Mouse (Mus musculus): ENCODE measurements around the gene Pcyox1.

Gene Pcyox1

DNA sequence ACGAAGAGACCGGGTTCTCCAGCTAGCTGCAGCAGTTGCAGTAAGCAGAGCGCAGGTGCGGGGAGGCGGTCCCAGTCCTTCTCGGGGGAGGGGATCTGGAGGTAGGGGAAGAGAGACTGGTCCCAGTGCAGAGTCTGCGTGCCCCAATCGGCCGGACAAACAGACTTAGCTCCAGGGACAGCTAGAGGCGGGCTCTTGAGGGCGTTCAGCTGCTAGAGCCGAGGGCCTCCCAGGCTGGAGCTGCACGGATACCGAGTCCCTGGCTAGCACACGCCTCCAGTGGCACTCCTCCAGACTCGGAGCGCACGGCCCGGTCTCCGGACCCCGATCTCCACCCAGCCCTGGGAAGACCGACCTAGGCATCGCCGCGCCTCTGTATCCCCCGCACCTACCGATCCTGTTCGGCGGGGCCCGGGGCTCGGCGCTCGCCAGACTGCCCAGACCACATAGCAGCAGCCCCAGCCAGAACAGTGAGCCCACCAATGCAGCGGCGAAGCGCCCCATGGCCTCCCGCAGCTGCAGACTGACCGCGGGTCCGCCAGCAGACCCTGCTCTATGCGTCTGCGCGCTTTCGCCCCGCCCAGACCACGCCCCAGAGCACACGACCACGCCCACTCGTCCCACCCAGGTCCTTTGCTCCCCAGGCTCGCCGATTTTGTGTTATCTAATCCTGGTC lies at the start of gene Pcyox1:
Gene Pcyox1, minus strand, starts transcription at position 574 of the 676 bp plus-strand sequence.
- DNase-seq (ENCODE audit: low spot score) = peak; percentile 78

- no peak for DNase-seq (ENCODE audit: low spot score)
These were observed 48.6 kb upstream of the Pcyox1 start for GRCm38 (mm10) chr6:86445551-86445950.

GRCm38 (mm10) chr6:86441571-86441970 lies 44.6 kb upstream of the Pcyox1 start:
- DNase-seq (ENCODE audit: low spot score) = no peak

DNA sequence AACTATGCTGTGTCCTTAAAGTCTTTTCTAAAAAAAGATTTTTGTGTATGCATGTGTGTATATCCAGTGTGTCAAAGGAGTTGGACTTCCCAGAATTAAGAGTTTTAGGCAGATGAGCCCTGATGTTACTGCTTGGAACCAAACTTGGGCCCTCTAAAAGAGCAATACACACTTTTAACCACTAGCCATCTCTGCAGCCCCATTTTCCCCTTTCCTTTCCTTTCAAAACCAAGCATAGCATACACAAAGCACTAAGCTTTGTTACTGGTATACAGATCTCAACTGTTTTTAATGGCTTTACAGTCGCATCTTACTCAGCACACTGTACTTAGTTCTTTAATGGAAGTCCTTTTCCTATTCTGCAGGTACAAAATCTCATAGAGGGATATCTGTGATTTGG lies 42.6 kb upstream of the Pcyox1 start:
- DNase-seq (ENCODE audit: low spot score) = no peak

DNA sequence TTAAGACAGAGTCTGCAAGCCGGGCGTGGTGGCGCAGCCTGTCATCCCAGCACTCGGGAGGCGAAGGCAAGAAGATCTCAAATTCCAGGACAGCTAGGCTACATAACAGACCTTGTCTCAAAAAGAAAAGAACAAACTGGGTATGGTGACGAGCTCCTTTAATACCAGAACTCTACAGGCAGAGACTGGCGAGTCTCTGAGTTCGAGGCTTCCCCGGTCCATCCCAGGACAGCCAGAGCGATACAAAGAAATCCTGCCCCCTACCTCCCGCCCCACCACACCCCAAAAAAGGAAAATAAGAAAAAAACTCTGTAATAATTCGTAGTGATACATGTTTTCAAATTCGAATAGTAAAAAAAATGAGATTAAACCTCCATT lies 42.2 kb upstream of the Pcyox1 start:
- peak; percentile 16 for DNase-seq (ENCODE audit: low spot score)

GRCm38 (mm10) chr6:86438272-86439118 lies 41.5 kb upstream of the Pcyox1 start, which contains the start of gene C87436:
Gene C87436 (plus strand): TSS chr6:86438374.
- DNase-seq (ENCODE audit: low spot score) = peak; percentile 93

GRCm38 (mm10) chr6:86437711-86438110 lies 40.8 kb upstream of the Pcyox1 start:
- DNase-seq (ENCODE audit: low spot score) = peak; percentile 65

DNA sequence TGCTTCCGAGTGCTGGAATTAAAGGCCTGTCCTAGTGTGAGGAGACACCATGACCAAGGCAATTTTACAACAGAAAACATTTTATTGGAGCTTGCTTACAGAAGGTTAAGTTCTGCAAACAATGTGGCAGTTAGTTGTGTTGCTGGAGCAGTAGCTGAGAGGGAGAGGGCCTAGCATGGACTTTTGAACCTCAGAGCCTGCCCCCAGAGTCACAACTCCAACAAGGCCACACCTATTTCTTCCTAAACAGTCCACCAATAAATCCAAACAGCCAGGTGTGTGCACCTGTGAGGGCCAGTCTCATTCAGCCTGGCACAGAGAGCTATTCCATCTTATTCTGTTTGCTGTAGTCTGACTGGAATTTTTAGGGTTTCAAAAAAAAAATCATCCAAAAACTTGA lies 36.7 kb upstream of the Pcyox1 start:
- no peak for DNase-seq (ENCODE audit: low spot score)

DNA sequence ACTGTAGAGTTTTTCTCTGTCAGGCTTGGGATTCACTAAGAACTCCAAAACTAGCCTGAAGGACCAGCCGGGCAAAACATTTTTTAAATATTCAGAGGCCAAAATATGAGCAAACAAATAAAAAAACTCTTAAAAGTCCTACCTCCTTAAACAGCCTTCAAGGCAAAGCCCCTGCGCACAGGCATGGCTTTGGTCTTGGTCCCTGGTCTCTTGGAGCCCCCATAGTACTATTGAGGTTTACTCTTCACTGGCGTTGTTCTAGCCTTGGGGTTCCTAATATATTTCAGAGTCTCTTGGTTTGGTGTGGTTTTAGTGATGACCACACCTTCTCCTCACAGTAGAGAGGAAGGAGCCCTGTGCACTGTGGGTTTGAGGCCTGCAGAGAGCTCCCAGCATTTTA lies 34.6 kb upstream of the Pcyox1 start:
- no peak for DNase-seq (ENCODE audit: low spot score)

- DNase-seq (ENCODE audit: low spot score) = no peak
These were observed 29.4 kb upstream of the Pcyox1 start, which contains the start of gene Gm44790 for GRCm38 (mm10) chr6:86426358-86426757. Gene Gm44790 (plus strand): TSS chr6:86426658.

- DNase-seq (ENCODE audit: low spot score) = no peak
These were observed 23.5 kb upstream of the Pcyox1 start for GRCm38 (mm10) chr6:86420491-86420890.

DNA sequence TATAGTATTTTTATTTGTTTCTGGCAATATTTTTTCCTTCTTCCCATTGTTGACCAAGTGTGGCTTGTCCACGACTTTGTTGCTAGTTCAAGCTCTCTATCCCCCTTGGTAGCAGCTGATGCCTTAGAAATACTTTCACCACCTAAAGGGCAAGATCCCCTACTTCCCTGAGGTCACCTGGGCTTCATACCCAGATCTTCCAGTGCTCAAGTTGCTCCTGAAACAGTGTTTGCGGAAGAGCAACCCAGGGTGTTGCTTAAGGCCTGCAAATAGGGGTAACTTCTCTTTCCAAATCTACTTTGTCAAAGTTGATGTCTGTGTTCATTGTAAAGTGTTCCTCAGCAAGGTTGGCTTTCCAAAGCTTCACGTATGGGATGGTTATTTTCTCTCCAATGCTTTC lies 22.3 kb upstream of the Pcyox1 start:
- DNase-seq (ENCODE audit: low spot score) = no peak

GRCm38 (mm10) chr6:86418711-86419110 lies 21.8 kb upstream of the Pcyox1 start:
- no peak for DNase-seq (ENCODE audit: low spot score)

DNA sequence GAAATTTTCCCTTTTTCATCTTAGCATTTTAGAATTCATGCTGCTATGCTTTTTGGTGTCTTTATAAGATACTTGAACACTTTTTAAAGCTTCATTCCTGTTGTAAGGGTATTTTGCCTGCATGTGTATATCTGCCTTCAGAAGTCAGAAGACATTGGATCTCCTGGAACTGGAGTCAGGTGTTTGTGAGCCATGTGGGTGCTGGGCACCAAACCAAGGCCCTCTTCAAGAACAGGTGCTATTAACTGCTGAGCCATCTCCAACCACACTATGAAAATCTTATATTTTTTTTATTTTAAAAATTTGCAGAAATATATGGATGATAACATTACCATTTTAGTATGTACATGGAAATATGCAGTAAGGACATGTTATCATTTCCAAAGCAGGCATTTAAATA lies 9.4 kb upstream of the Pcyox1 start:
- no peak for DNase-seq (ENCODE audit: low spot score)

- no peak for DNase-seq (ENCODE audit: low spot score)
These were observed 8.0 kb upstream of the Pcyox1 start for GRCm38 (mm10) chr6:86404996-86405395.

- DNase-seq (ENCODE audit: low spot score) = peak; percentile 95
These were observed 7.3 kb upstream of the Pcyox1 start, which contains the start of gene Tia1 for GRCm38 (mm10) chr6:86404100-86404861. Gene Tia1 (plus strand): TSS chr6:86404219.

GRCm38 (mm10) chr6:86403728-86404099 lies 6.8 kb upstream of the Pcyox1 start:
- DNase-seq (ENCODE audit: low spot score) = peak; percentile 91

- no peak for DNase-seq (ENCODE audit: low spot score)
These were observed 6.0 kb upstream of the Pcyox1 start for GRCm38 (mm10) chr6:86402681-86403607.

DNA sequence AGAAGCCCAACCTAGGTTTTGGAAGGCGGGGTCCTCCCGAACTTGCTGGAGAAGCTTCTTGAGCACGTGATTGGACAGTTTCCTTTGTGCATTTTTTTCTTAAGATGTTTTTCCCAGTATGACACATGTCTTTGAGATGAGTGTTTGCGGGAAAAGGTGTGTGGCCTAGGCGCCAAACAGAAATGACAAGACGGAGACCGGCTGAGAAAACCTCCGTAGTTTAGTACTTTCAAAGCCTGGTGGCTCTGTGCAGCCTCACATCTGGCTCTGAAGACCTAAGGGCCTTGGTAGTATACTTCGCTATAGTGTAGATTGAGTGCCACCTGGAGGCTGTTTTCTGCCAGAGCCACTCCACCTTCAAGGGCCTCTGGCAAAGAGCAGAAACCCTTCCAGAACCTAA lies 4.0 kb upstream of the Pcyox1 start:
- DNase-seq (ENCODE audit: low spot score) = peak; percentile 75

DNA sequence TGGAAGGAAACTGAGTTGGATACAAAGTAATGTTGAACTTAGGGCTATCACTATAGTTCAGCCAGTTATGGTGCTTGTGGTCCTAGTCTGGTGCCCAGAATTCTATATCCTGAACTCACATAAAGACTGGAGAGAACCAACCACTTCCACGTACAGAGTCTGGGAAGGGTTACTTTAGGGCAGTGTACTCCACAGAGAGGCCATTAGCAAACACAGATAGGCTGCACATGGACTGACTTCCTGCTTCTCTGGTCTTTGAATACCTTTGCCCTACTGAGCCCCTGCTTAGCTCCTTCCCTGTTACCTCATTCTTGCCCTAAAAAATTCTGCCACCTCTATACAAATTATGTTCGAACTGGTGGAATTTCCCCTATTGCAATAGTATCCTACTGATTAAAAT lies 3.0 kb upstream of the Pcyox1 start:
- DNase-seq (ENCODE audit: low spot score) = no peak

- DNase-seq (ENCODE audit: low spot score) = no peak
These were observed 2.0 kb upstream of the Pcyox1 start for GRCm38 (mm10) chr6:86398986-86399385.
